Mouse (Mus musculus): ENCODE results near the gene Ddah1. TPM values are rescaled to one million over a fixed set of nuclear protein-coding genes. Genes with fewer than 3 reads are reported as not detected.

Ddah1 gene
- polyA plus RNA-seq, 1 experiment = not detected

GRCm38 (mm10) chr3:145739904-145740303 is 18.6 kb upstream of the Ddah1 start:
- no peaks in the 10 kb centered on the region for H3K4me1 ChIP-seq
- no peak overlapping the region for H3K4me3 ChIP-seq (replicated peaks)
- no peaks in the 10 kb centered on the region for H3K36me3 ChIP-seq (replicated peaks; ENCODE audit: low read length)
- no peak for TF ChIP-seq GATA1 (IDR thresholded peaks at IDR 0.05; ENCODE audit: borderline replicate concordance, low read length)
- TF ChIP-seq FLI1 (IDR thresholded peaks at IDR 0.05; ENCODE audit: low read length) = no peak
- H3K9me3 ChIP-seq = peaks cover 8% of the 10 kb centered on the region
- H3K27me3 ChIP-seq (replicated peaks) = peaks cover 2% of the 10 kb centered on the region

DNA sequence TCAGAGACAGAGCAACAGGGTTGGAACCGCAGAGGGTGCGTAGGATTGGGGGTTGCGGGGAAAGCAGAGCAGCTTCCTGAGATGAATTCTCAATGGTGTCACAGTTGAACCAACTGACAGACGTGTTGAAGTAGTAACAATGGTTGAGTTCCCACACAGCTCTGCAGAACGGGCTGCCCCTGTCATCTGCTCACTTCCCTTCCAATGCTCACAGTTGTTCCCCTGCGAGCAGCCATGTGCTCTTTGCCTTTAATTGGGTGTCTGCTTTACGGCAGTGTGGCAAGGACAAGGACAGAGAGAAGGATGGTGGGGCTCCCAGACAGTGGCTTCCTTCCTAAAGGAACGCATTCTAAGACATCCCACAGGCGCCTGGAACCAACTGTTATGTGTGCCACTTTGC is 15.4 kb upstream of the Ddah1 start:
- no peaks in the 10 kb centered on the region for H3K4me1 ChIP-seq
- peaks cover 8% of the 10 kb centered on the region for H3K9me3 ChIP-seq
- TF ChIP-seq FLI1 (IDR thresholded peaks at IDR 0.05; ENCODE audit: low read length) = no peak
- no peak for TF ChIP-seq GATA1 (IDR thresholded peaks at IDR 0.05; ENCODE audit: borderline replicate concordance, low read length)
- peaks cover 2% of the 10 kb centered on the region for H3K27me3 ChIP-seq (replicated peaks)
- peak overlapping the region; percentile 15 for H3K4me3 ChIP-seq (replicated peaks)
- H3K36me3 ChIP-seq (replicated peaks; ENCODE audit: low read length) = no peaks in the 10 kb centered on the region

GRCm38 (mm10) chr3:145743476-145744027 is 14.9 kb upstream of the Ddah1 start:
- H3K27me3 ChIP-seq (replicated peaks) = peaks cover 2% of the 10 kb centered on the region
- TF ChIP-seq FLI1 (IDR thresholded peaks at IDR 0.05; ENCODE audit: low read length) (no peak), GATA1 (IDR thresholded peaks at IDR 0.05; ENCODE audit: borderline replicate concordance, low read length) (no peak)
- H3K36me3 ChIP-seq (replicated peaks; ENCODE audit: low read length) = no peaks in the 10 kb centered on the region
- H3K4me1 ChIP-seq = no peaks in the 10 kb centered on the region
- H3K9me3 ChIP-seq = peaks cover 8% of the 10 kb centered on the region
- H3K4me3 ChIP-seq (replicated peaks) = no peak overlapping the region

DNA sequence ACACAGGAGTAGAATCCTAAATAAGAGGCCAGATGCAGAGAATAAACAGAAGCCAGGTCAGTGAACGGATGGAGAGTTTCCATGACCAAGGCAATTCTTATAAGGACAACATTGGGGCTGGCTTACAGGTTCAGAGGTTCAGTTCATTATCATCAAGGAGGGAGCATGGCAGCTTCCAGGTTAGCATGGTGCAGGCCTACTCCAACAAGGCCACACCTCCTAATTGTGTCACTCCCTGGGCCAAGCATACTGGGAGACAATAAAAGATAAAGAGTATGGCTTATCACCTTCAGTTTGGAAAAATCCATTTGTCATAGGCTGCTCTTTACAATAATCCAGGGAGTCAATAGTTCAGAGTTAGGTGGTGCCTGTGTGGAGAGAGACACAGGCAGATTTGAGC is 9.8 kb upstream of the Ddah1 start:
- Histone ChIP-seq H3K27me3 (replicated peaks) (no peaks in the 10 kb centered on the region), H3K36me3 (replicated peaks; ENCODE audit: low read length) (no peaks in the 10 kb centered on the region), H3K4me1 (no peaks in the 10 kb centered on the region), H3K9me3 (peaks cover 18% of the 10 kb centered on the region; the same call in 1 of the 2 replicates), H3K4me3 (replicated peaks) (no peak overlapping the region)
- TF ChIP-seq FLI1 (IDR thresholded peaks at IDR 0.05; ENCODE audit: low read length) = no peak
- TF ChIP-seq GATA1 (IDR thresholded peaks at IDR 0.05; ENCODE audit: borderline replicate concordance, low read length) = no peak

DNA sequence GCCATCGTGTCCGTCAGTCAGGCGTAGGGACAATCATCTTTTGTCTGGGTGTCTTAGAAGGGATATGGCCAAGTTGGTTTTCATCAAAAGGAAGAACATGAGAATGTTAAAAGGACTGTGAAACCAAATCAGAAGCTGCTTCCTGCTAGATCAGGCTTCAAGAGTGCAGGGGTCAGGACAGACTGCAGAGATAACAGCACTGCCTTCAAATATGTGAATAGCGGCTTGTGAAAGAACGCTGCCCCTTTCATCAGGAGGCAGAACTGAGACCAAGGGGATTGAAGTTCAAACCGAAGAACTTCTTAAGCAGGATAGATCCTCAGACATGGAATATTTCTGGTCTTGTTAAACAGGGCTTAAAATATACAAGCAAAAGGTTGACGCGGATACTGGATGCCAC is 2.0 kb upstream of the Ddah1 start:
- Histone ChIP-seq H3K36me3 (replicated peaks; ENCODE audit: low read length) (no peaks in the 10 kb centered on the region), H3K4me3 (replicated peaks) (no peak overlapping the region), H3K27me3 (replicated peaks) (peaks cover 50% of the 10 kb centered on the region), H3K9me3 (peaks cover 14% of the 10 kb centered on the region; the same call in 1 of the 2 replicates), H3K4me1 (peaks cover 12% of the 10 kb centered on the region)
- no peak for TF ChIP-seq GATA1 (IDR thresholded peaks at IDR 0.05; ENCODE audit: borderline replicate concordance, low read length)
- TF ChIP-seq FLI1 (IDR thresholded peaks at IDR 0.05; ENCODE audit: low read length) = no peak

DNA sequence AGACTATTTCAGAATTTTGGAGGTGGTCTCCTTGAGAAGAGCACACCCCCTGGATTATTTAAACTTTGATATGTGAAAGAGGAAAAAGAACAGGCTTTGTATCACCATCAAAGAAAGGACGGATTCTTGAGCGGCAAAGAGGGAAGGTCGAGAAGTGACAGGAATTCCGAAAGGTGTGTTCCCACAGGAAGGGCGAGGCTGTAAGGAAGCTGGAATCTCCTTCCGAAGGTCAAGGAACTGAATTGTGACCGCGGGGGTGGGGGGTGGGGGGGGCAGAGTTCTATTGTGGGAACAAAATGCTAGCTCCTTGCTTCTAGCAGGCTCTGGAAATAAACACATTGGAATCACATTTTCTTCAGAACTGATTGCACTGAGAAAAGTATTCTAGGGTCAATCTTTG is 1.3 kb upstream of the Ddah1 start:
- Histone ChIP-seq H3K9me3 (peaks cover 14% of the 10 kb centered on the region; the same call in 1 of the 2 replicates), H3K4me1 (peaks cover 12% of the 10 kb centered on the region), H3K4me3 (replicated peaks) (no peak overlapping the region), H3K36me3 (replicated peaks; ENCODE audit: low read length) (no peaks in the 10 kb centered on the region), H3K27me3 (replicated peaks) (peaks cover 53% of the 10 kb centered on the region)
- TF ChIP-seq FLI1 (IDR thresholded peaks at IDR 0.05; ENCODE audit: low read length) (no peak), GATA1 (IDR thresholded peaks at IDR 0.05; ENCODE audit: borderline replicate concordance, low read length) (no peak)

- no peak overlapping the region for H3K4me3 ChIP-seq (replicated peaks)
- peaks cover 9% of the 10 kb centered on the region; the same call in 1 of the 2 replicates for H3K9me3 ChIP-seq
- no peaks in the 10 kb centered on the region for H3K36me3 ChIP-seq (replicated peaks; ENCODE audit: low read length)
- peaks cover 12% of the 10 kb centered on the region for H3K4me1 ChIP-seq
- no peak for TF ChIP-seq FLI1 (IDR thresholded peaks at IDR 0.05; ENCODE audit: low read length)
- TF ChIP-seq GATA1 (IDR thresholded peaks at IDR 0.05; ENCODE audit: borderline replicate concordance, low read length) = no peak
- H3K27me3 ChIP-seq (replicated peaks) = peaks cover 55% of the 10 kb centered on the region
Observed at GRCm38 (mm10) chr3:145757844-145758243, 631 bp upstream of the Ddah1 start.

DNA sequence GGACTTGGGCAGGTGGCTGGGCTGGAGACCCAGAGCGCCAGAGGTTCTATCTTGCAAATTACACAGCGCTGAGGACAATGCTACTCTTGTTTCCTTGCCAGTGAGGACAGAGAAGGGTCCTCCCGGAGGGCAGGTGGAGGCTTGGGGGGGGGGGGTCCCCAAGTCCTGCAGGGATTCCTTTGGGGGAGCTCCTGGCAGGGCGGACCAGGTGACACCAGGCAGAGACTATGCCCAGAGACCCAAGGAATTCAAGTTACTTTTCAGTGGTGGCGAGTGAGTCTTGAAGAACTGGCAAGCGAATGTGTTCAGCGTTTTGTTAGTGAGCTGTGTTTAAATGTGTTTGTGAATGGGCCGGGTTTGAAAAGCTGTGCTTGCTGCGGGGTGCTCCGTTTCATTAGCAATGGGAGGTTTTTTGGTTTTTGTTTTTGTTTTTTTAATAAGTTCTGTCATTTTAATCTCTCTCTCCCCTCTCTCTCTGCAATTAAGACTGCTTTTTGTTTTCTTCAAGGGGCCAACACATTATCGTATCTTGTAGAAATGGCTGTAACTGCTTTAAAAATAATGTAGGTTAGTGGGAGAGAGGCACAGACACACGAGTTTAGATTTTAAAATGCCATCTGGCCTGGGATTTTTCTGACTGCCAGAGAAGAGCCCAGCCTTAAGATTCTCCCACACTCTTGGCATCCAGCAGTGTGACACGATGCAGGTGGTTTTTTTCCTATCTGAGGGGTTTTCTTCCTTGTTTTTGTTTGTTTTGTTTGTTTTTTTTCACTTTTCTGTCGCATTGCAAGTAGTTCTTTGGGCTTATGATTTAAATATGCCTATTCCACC is 1.1 kb downstream of the Ddah1 start:
- H3K36me3 ChIP-seq (replicated peaks; ENCODE audit: low read length) = no peaks in the 10 kb centered on the region
- H3K4me3 ChIP-seq (replicated peaks) = peak overlapping the region; percentile 89
- peaks cover 12% of the 10 kb centered on the region for H3K4me1 ChIP-seq
- peaks cover 57% of the 10 kb centered on the region for H3K27me3 ChIP-seq (replicated peaks)
- TF ChIP-seq FLI1 (IDR thresholded peaks at IDR 0.05; ENCODE audit: low read length) (no peak), GATA1 (IDR thresholded peaks at IDR 0.05; ENCODE audit: borderline replicate concordance, low read length) (no peak)
- peaks cover 12% of the 10 kb centered on the region; the same call in 1 of the 2 replicates for H3K9me3 ChIP-seq

DNA sequence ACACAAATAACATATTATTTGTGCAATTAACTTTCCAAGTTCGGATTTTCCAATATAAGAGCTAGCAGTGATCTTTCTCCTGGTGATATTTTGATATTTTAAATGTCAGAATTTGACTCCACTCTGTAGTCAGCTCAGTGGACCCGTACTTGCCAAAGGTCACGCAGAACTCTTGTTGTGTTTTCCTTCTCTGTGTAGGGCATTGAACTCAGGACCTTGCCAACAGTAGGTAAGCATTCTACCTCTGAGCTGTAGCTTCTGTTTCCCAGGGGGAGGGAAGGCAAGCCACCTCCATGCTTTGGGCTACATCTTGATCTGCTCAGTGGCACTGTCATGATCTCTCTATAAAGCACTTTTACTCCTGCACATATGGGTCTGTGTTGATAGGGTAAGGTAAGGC is 2.1 kb downstream of the Ddah1 start:
- no peaks in the 10 kb centered on the region for H3K36me3 ChIP-seq (replicated peaks; ENCODE audit: low read length)
- no peak for TF ChIP-seq GATA1 (IDR thresholded peaks at IDR 0.05; ENCODE audit: borderline replicate concordance, low read length)
- TF ChIP-seq FLI1 (IDR thresholded peaks at IDR 0.05; ENCODE audit: low read length) = no peak
- H3K9me3 ChIP-seq = peaks cover 12% of the 10 kb centered on the region; the same call in 1 of the 2 replicates
- peaks cover 12% of the 10 kb centered on the region for H3K4me1 ChIP-seq
- H3K4me3 ChIP-seq (replicated peaks) = no peak overlapping the region
- peaks cover 57% of the 10 kb centered on the region for H3K27me3 ChIP-seq (replicated peaks)

All from megakaryocyte, embryonic 14.5 days (primary cell).